Mouse (Mus musculus): ENCODE measurements around the gene Gm15013.
"Not testable (repeated sequence)": the region's sequence is repeated elsewhere in the genome, so short reads cannot be mapped to it uniquely, and the experiment has no call there.

The Gm15013 gene

GRCm38 (mm10) chrX:139714381-139714780, at the start of gene Gm15013:
Gene Gm15013 (minus strand): TSS chrX:139714481.
- DNase-seq, result no peak

GRCm38 (mm10) chrX:139762546-139762945, 48.3 kb upstream of the Gm15013 start:
- no peak for DNase-seq

- not testable (repeated sequence) for DNase-seq
Observed at GRCm38 (mm10) chrX:139758634-139759033, 44.4 kb upstream of the Gm15013 start.

- peak; percentile 7 for DNase-seq
Observed at GRCm38 (mm10) chrX:139751855-139752254, 37.6 kb upstream of the Gm15013 start.

GRCm38 (mm10) chrX:139737066-139737465, 22.8 kb upstream of the Gm15013 start:
- no peak for DNase-seq

- DNase-seq, result peak; percentile 43
Observed at GRCm38 (mm10) chrX:139730541-139730940, 16.3 kb upstream of the Gm15013 start.

- no peak for DNase-seq
Observed at GRCm38 (mm10) chrX:139722350-139722749, 8.1 kb upstream of the Gm15013 start.

GRCm38 (mm10) chrX:139684775-139685695, 29.2 kb downstream of the Gm15013 start, which contains the start of gene Tbc1d8b:
Gene Tbc1d8b (plus strand): TSS chrX:139684996.
- DNase-seq, result peak; percentile 89

- DNase-seq, result no peak
Observed at GRCm38 (mm10) chrX:139684410-139684774, 29.9 kb downstream of the Gm15013 start.

- DNase-seq, result no peak
Observed at GRCm38 (mm10) chrX:139665829-139666228, 48.5 kb downstream of the Gm15013 start.
